Mouse (Mus musculus) urinary bladder, postnatal 25 days (tissue): ENCODE results near the gene Nek8.
"Not testable (repeated sequence)": the region's sequence is repeated elsewhere in the genome, so short reads cannot be mapped to it uniquely, and the experiment has no call there.

Experiments used
- DNase-seq: peaks from one replicate; pipeline ENCODE4 v3.0.0; 2022; ENCODE audit warnings: low spot score

Gene Nek8

GRCm38 (mm10) chr11:78140665-78141064 lies 35.8 kb downstream of the Nek8 start:
- no peak for DNase-seq

GRCm38 (mm10) chr11:78138023-78138422 lies 38.5 kb downstream of the Nek8 start:
- DNase-seq, result no peak

- no peak for DNase-seq
Observed at GRCm38 (mm10) chr11:78137584-78137983, 38.9 kb downstream of the Nek8 start.

- DNase-seq, result no peak
Observed at GRCm38 (mm10) chr11:78136132-78136531, 40.3 kb downstream of the Nek8 start.

GRCm38 (mm10) chr11:78135314-78135713 lies 41.2 kb downstream of the Nek8 start:
- not testable (repeated sequence) for DNase-seq

GRCm38 (mm10) chr11:78134344-78134743 lies 42.1 kb downstream of the Nek8 start:
- DNase-seq, result no peak

- DNase-seq, result no peak
Observed at GRCm38 (mm10) chr11:78133915-78134314, 42.6 kb downstream of the Nek8 start.

GRCm38 (mm10) chr11:78129458-78129857 lies 47.0 kb downstream of the Nek8 start:
- DNase-seq, result no peak

GRCm38 (mm10) chr11:78126739-78127138 lies 49.7 kb downstream of the Nek8 start:
- no peak for DNase-seq

- no peak for DNase-seq
Observed at GRCm38 (mm10) chr11:78125691-78126090, 50.8 kb downstream of the Nek8 start.

- DNase-seq, result no peak
Observed at GRCm38 (mm10) chr11:78123782-78124181, 52.7 kb downstream of the Nek8 start.

GRCm38 (mm10) chr11:78122815-78123214 lies 53.7 kb downstream of the Nek8 start:
- no peak for DNase-seq

- no peak for DNase-seq
Observed at GRCm38 (mm10) chr11:78121176-78121575, 55.3 kb downstream of the Nek8 start.

- DNase-seq, result no peak
Observed at GRCm38 (mm10) chr11:78119898-78120297, 56.6 kb downstream of the Nek8 start.

- no peak for DNase-seq
Observed at GRCm38 (mm10) chr11:78118467-78118866, 58.0 kb downstream of the Nek8 start.

GRCm38 (mm10) chr11:78116146-78116410 lies 60.4 kb downstream of the Nek8 start:
- DNase-seq, result no peak
